Mouse (Mus musculus) spleen, adult 2 months (tissue): ENCODE measurements at regions not wholly inside any gene's neighbourhood (a gene's known extent, or its start where the extent isn't known, plus 50 kb on each side); places are given as distances from the start of the nearest gene placed in this dataset.

Experiments used
- DNase-seq, 2 experiments: peaks; one replicate each; pipeline versions ENCODE4 v3.0.0 to v3.0.0-alpha.2; 2012 to 2021; ENCODE audit warnings: low spot score in 2 of 2, low read depth in 1 of 2
- H3K27ac ChIP-seq: fragments of 200-500 bp; 2 replicates; pipeline ENCODE4 v1.5.1; 2012; ENCODE audit warnings: low read length, inconsistent platforms; ENCODE audit not compliant: insufficient read depth
- H3K27me3 ChIP-seq: fragments of 200-500 bp; 2 replicates; pipeline ENCODE4 v1.6.1; 2012; ENCODE audit warnings: mild to moderate bottlenecking, moderate library complexity, low read length, inconsistent platforms; ENCODE audit not compliant: control insufficient read depth, insufficient read depth
- H3K36me3 ChIP-seq: fragments of 200-500 bp; 2 replicates; pipeline ENCODE4 v1.6.1; 2012; ENCODE audit warnings: mild to moderate bottlenecking, low read length, inconsistent platforms; ENCODE audit not compliant: control insufficient read depth, insufficient read depth
- H3K4me1 ChIP-seq: fragments of 200-500 bp; 2 replicates; pipeline ENCODE4 v1.6.1; 2011; ENCODE audit warnings: inconsistent platforms; ENCODE audit not compliant: control insufficient read depth, insufficient read depth, insufficient read length
- H3K4me3 ChIP-seq: fragments of 200-500 bp; 2 replicates; pipeline ENCODE4 v1.5.1; 2011; ENCODE audit warnings: mild to moderate bottlenecking, inconsistent platforms; ENCODE audit not compliant: insufficient read depth, insufficient read length; ENCODE audit errors: extremely low read depth
- CTCF ChIP-seq: fragments of 200-500 bp; IDR thresholded peaks from 2 replicates; pipeline ENCODE4 v1.5.1; 2011; ENCODE audit warnings: mild to moderate bottlenecking, inconsistent platforms; ENCODE audit not compliant: insufficient read depth, insufficient read length, insufficient replicate concordance; ENCODE audit errors: extremely low read depth
- POLR2A ChIP-seq: fragments of 200-500 bp; IDR thresholded peaks from 2 replicates; pipeline ENCODE4 v1.6.1; 2011; ENCODE audit warnings: low read depth, low read length, inconsistent platforms
- WGBS: fragments of 180-500 bp; shearing (Covaris S2); methylation state at CpG from one replicate; pipeline ENCODE4 v1.1.7; 2018; 5-methylcytosine and 5-hydroxymethylcytosine counted together

GRCm38 (mm10) chr4:72511220-72511619 lies 310.5 kb upstream of the Tle1 start:
- no peaks in the 10 kb centered on the region for H3K4me1 ChIP-seq
- no peak for TF ChIP-seq CTCF
- no peak for TF ChIP-seq POLR2A
- DNase-seq: no peak
- no peaks in the 10 kb centered on the region for H3K27me3 ChIP-seq
- H3K27ac ChIP-seq: no peak overlapping the region
- no peak overlapping the region for H3K4me3 ChIP-seq
- 68% methylated on average over 1 of the region's 1 CpGs for WGBS
- H3K36me3 ChIP-seq: no peaks in the 10 kb centered on the region

- no peaks in the 10 kb centered on the region for H3K4me1 ChIP-seq
- H3K27me3 ChIP-seq: no peaks in the 10 kb centered on the region
- WGBS: 81% methylated on average over 1 of the region's 1 CpGs
- no peak for DNase-seq
- no peak overlapping the region for H3K4me3 ChIP-seq
- H3K36me3 ChIP-seq: no peaks in the 10 kb centered on the region
- no peak overlapping the region for H3K27ac ChIP-seq
- TF ChIP-seq CTCF (no peak), POLR2A (no peak)
These were observed 281.0 kb upstream of the Tle1 start for GRCm38 (mm10) chr4:72481748-72482147.

- WGBS: 79% methylated on average over 3 of the region's 3 CpGs
- no peaks in the 10 kb centered on the region for H3K36me3 ChIP-seq
- TF ChIP-seq CTCF: no peak
- no peak for TF ChIP-seq POLR2A
- no peaks in the 10 kb centered on the region for H3K4me1 ChIP-seq
- no peaks in the 10 kb centered on the region for H3K27me3 ChIP-seq
- no peak overlapping the region for H3K4me3 ChIP-seq
- H3K27ac ChIP-seq: no peak overlapping the region
- no peak for DNase-seq
These were observed 279.8 kb upstream of the Tle1 start for GRCm38 (mm10) chr4:72480535-72480934.

GRCm38 (mm10) chr4:72469236-72469875 lies 268.6 kb upstream of the Tle1 start:
- 80% methylated on average over 1 of the region's 1 CpGs for WGBS
- Histone ChIP-seq H3K4me1 (no peaks in the 10 kb centered on the region), H3K27me3 (no peaks in the 10 kb centered on the region), H3K4me3 (no peak overlapping the region), H3K36me3 (no peaks in the 10 kb centered on the region), H3K27ac (no peak overlapping the region)
- TF ChIP-seq POLR2A: no peak
- TF ChIP-seq CTCF: no peak
- no peak for DNase-seq

GRCm38 (mm10) chr4:72444177-72444770 lies 243.6 kb upstream of the Tle1 start:
- Histone ChIP-seq H3K4me1 (no peaks in the 10 kb centered on the region), H3K27me3 (no peaks in the 10 kb centered on the region), H3K36me3 (no peaks in the 10 kb centered on the region), H3K4me3 (no peak overlapping the region), H3K27ac (no peak overlapping the region)
- DNase-seq: no peak
- no peak for TF ChIP-seq CTCF
- TF ChIP-seq POLR2A: no peak

GRCm38 (mm10) chr4:72437367-72437766 lies 236.6 kb upstream of the Tle1 start:
- no peak overlapping the region for H3K4me3 ChIP-seq
- no peaks in the 10 kb centered on the region for H3K27me3 ChIP-seq
- TF ChIP-seq POLR2A (no peak), CTCF (no peak)
- DNase-seq: no peak
- no peaks in the 10 kb centered on the region for H3K36me3 ChIP-seq
- H3K27ac ChIP-seq: no peak overlapping the region
- H3K4me1 ChIP-seq: no peaks in the 10 kb centered on the region

GRCm38 (mm10) chr4:72425316-72425715 lies 224.6 kb upstream of the Tle1 start:
- WGBS: 6% methylated on average over 1 of the region's 1 CpGs
- H3K4me1 ChIP-seq: no peaks in the 10 kb centered on the region
- TF ChIP-seq CTCF (no peak), POLR2A (no peak)
- H3K36me3 ChIP-seq: no peaks in the 10 kb centered on the region
- H3K27me3 ChIP-seq: no peaks in the 10 kb centered on the region
- no peak overlapping the region for H3K4me3 ChIP-seq
- no peak overlapping the region for H3K27ac ChIP-seq
- no peak for DNase-seq
